Mouse (Mus musculus) CD4-positive, CD25-positive, alpha-beta regulatory T cell, adult 4 months (primary cell): ENCODE data around the gene Tbx2. TPM values are rescaled to one million over a fixed set of nuclear protein-coding genes. Genes with fewer than 3 reads are reported as not detected.

Experiments used
- ATAC-seq: one replicate; pipeline ENCODE4 v1.8.0; 2017
- polyA plus RNA-seq, 2 experiments: library from polyadenylated mRNA; unstranded; fragments of 100-300 nt; shearing (Covaris generic); gene quantifications; one replicate each; pipeline ENCODE4 v1.2.1; 2017

Gene Tbx2
- polyA plus RNA-seq, 2 experiments from 2014 or later = not detected

DNA sequence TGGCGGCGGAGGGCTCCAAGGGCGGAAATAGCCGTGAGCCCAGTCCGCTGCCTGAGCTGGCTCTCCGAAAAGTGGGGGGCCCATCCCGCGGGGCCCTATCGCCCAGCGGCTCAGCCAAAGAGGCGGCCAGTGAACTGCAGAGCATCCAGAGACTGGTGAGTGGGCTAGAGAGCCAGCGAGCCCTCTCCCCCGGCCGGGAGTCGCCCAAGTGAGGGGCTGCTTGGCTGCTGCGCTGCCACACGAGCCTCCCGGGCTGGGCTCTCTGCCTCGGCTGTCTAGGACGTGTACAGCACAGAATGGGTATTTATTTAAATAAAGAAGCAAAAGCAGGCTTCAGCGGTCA is 8.4 kb downstream of the Tbx2 start:
- ATAC-seq = no peak

DNA sequence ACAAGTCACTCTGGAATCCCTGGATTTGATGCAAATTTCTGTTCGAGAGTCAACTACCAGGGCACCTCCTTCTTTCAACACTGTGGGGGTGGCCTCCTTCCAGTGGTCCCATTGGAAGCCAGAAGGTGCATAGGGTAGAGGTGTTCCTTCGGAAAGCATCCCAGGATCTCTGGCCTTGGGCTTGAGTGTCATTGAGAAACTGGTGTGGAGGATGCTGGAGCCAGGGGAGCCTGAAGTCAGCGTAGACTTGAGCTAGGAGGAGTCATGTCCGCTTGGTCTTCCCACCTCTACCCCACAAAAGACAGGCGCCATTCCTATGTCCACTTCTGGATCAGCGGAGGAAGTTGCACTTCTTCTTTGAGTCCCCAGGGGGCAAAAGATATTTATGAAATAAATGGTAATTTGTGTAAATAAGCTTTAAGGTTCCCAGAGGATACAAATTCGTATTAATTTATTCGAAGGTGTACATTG is 8.9 kb downstream of the Tbx2 start:
- ATAC-seq = no peak

DNA sequence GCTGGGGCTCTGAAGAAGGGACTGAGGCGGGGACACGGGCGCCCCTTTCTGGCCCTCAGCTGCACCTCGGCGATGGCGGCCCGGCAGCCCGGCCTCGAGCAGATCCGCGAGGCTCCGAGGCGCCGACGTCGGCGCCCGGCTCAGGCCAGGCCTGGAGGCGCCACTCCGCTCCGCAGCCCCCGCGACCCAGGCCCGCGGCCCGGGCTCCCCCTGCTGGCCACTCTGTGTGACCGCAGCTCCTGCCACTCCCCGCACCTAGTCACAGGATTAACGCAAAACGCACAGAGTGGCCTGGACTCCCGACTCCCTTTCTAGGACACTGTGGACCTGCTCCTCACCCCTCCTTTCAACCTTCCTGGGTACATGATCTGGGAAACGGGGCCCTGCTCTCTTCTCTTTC is 9.6 kb downstream of the Tbx2 start:
- peak; percentile 61 for ATAC-seq

DNA sequence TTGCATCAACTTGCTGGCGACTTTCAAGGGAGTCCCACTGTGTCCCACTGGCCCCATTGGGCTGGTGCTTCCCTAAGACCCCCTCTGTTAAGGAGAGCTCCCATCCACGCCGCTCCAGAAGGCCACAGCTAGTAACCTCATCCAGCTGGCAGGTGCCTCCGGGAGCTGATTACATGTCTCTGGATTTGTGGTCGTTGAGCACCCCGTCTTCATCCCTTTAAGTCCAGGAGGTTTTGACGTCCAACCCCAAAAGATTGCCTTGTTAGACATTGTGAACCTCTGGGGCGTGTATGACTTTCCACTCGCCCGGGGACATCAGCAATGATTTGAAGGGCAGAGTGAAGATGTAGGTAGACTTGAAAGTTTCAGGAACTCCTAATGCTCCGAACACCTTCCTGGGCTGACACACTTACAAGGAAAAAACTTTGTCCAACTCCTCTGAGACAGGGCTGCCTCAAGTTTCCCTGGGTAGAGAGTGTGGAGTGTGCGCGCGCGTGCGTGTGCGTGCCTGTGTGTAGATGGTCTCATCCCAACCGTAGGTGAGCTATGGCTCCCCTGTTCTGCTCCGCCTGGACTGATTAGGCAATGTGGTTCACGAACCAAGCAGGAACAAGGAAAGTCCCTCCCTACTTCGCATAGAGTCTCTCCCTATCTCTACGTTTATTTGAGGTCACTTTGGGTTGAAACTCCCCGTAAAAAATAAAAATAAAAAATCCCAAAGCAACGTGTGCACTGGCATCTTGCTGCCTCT is 10.4 kb downstream of the Tbx2 start:
- ATAC-seq = no peak

DNA sequence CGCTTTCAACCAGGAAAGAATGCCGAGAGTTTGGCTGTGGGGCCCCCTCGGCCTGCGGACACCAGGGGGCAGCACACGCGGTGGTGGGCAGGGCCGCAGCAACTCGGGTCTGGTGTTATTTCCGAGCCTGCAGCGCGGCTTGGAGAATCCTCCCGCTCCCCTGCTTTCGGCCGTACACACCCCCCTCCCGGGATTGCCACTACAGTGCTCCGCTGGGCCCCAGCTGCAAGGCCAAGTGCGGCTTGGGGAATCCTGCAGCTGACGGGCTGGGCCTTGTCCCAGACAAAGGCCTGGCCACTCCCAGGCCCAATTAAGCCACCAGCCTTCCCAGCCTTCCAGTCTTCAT is 11.0 kb downstream of the Tbx2 start:
- peak; percentile 55 for ATAC-seq

DNA sequence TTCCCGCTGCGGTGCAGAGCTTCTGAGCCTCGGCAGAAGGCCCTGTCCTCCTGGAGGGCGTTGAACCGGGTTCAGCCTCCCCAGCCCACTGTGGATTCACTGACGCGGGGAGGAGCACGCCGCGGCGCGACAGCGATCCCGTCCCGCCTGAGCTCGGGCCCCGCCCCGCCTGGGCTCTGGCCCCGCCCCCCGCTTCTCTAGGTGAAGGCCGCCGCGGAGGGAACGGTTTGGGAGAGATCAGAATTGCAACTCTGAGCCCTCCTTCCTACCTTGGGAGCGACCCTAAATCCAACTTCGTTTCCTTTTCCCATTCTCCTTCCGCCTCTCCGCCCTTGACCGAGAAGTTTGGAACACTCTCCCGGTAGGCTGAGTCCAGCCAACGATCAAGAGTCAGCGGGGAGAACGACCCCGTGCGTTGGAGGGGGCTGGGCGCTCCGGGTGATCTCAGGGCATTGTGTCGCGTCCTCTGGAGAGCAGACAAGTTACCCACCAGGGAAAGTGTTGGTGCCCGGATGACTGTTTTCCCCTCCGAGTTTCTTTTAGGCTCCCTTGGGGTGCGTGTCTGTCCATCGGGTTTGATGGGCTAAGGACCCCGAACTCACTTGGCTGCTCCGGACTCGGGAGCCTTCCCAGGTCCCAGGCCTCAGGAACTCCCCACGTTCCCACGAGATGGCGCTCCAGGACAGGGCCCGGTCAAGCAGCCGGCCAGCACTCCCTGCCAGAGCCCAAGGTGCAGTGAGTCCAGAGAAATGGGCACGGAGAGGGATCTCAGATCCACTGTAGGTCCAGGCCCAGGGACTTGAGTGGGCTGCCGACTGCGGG is 12.0 kb downstream of the Tbx2 start:
- ATAC-seq = no peak

DNA sequence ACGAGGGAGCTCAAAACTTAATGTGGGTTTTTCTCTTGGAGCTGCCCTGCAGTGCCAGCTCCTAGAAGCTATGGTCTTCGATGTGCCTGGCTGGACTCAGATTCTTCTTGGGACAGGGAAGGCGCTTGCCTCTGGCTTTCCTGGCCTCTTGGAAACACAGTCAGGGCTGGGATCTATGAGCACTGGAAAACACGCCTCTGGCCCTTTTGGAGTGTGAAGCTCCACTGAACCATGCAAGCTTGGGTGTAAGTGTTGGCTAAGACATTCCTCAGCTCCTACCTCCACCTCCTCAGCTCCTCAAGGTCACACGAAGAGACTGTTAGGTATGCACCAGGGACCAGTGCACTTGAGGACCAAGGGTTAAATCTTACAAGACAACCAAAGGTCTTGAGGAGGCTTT is 12.6 kb downstream of the Tbx2 start:
- ATAC-seq = no peak

DNA sequence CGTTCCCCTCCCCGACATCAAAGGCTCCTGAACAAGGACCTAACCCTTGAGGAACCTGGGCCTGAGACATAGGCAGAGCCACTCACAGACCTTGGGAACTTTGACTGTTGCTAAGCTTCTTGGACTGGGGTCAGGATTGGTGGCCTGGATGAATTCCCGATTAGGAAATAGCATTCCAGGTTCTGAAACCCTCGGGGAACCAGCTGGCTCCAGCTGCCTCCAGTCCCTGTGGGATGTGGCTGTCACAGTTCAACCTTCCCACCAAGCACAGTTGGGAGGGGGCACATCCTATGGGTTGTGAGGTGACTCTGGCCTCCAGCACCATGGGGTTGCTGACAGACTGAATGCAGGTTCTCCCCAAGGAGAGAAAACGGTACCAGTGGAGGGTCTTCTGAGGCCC is 13.6 kb downstream of the Tbx2 start:
- ATAC-seq = no peak

DNA sequence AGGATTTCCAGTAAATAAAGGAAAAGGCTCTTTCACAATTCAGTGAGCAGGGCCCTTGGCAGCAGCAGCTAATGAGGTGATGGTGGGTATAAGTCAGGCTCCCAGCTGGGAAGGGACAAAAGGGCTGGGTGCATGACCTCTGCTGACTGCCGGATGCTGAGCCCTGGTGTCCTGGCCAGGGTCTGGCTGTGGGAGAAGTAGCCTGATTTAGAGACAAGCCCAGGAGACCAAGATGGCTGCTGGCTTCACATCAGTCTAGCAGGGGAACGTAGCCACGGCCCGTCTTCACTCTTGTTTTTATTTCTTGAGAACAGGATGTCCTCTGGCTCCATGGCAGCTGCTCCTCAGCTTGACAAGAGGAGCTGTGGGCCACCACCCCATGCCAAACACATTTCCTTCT is 14.2 kb downstream of the Tbx2 start:
- no peak for ATAC-seq

DNA sequence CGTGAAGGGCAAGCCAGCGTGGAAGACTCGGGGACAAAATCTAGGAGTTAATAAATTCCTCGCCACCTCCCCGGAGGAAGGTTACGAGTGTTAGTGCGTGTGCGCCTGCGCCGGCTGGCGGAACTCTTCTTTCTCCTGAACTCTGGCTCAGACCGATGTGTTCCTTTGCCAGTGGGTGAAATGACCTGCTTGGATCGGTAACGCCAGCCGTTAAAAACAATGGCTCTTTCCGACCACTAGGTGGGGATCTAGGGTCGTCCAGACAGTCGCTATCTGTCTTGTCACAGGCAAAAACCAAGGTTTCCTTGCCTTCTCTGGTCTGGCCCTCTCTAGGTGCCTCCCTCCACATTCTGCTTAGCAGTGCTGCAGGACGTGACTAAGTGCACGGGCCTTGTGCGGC is 16.7 kb downstream of the Tbx2 start:
- ATAC-seq = peak; percentile 60

DNA sequence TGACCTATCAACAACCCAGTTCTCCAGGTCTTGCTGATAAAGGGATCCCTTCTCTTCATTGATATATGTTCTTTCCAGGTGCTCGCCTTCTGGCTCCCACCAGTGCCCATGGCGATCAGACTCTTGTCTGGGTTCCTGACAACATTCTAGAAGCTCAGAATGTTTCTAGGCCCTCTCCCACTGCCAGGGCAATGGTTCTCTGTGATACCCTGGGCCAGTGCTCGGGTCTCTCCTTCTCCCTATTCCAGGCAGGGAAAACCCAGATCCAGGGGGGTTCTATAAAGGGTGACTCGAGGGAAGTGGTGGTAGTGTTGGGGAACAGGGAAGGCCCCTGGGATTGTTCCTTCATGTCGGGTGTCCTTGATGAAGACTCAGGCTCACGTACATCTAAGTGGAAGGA is 17.9 kb downstream of the Tbx2 start, which contains the start of gene Gm11444:
Gm11444 (minus strand) TSS at position 101 of the 400 bp plus-strand sequence.
- ATAC-seq = no peak

DNA sequence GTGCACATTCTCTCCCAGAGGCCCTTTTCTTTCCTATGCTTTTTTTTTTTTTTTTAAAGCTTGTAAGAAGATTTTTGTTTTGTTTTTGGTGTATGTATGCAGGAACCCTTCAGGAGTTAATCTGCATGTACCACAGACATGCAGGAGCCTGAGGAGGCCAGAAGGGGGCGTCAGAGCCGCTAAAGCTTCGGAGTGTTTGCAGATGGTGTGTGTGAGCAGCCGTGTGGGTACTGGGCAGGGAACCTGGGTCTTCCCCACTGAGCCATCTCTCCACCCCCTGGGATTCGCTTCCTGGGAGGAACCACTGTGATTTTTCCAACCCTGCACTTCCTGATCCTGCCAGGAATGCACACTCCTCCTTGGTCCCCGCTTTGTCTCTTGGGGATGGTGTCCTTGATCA is 18.4 kb downstream of the Tbx2 start:
- ATAC-seq = no peak

DNA sequence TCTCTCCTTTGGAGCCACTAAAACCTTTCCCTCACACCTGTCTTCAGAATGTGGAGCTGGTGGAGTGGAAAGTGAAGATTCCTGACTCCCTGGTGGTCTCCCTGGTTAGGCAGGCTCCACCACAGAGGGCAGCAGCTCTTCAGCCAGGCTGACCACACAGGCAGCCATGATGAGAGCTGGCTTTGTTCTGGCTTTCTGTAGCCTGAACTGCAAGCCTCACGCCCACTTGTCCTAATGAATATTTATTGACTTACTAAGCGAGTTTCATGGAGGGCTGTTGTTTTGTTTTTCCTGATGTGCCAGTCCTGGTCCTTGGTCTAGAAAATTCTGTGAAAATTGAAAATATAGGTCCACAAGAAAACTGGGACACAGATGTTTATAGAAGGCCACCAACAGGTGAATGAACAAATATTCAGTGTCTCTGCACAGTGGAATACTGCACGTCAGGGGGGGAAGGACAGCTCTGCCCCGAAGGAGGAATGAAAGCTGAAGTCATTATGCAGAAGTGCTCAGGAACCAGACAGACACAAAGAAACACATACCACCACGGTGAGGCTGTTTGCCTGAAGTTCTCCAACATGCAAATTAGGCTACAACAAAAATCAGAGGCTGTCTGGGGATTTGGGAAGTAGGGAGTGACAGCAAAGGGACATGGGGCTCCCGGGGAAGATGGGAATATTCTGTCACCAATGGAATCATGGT is 25.8 kb downstream of the Tbx2 start:
- no peak for ATAC-seq

DNA sequence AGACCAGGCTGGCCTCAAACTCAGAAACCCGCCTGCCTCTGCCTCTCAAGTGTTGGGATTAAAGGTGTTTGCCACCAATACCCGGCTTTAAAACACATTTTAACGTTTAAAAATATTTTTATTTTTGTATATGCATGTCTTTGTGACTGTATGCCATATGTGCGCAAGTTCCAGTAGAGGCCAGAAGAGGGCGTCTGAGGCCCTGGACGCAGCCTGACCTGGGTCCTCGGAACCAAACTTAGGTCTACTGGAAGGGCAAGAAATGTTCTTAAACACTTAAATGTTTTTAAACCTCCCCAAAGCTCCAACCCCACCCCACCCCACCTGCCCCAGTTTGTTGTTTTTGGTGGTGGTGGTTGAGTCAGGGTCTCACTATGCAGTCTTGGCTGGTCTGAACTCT is 32.0 kb downstream of the Tbx2 start:
- no peak for ATAC-seq

DNA sequence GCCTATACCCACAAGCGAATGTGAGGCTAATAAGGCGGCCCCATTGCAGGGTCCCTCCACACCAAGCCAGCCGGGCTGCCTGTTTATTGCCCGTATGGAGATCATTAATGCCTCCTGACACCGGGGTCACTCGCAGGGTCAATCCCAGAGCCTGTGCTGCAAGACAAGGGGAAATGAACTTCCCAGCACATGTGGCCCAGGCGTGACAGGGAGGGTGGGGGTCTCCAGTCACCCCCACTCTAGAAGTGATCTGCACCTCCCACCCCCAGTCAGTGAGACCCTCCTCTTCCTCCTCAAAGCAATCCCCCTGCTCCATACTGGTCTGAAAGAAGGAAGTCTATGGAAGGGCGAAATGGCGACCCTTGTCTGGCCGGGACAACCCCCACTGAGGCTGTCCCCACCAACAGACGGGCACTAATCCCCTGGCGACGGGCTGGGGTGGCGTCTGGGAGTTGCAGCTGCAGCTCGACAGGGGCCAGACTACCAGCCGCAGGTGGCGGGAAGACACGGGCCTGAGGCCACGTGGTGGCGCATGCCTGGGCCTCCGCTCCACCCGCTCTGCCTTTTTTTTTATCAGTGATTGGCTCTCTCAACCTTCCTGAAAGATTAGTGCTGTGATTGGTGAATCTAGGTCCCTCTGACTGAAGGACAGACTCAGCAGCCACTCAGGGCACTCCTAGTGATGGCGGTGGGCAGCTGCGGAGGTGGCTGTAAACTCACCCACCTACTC is 43.9 kb downstream of the Tbx2 start:
- no peak for ATAC-seq

DNA sequence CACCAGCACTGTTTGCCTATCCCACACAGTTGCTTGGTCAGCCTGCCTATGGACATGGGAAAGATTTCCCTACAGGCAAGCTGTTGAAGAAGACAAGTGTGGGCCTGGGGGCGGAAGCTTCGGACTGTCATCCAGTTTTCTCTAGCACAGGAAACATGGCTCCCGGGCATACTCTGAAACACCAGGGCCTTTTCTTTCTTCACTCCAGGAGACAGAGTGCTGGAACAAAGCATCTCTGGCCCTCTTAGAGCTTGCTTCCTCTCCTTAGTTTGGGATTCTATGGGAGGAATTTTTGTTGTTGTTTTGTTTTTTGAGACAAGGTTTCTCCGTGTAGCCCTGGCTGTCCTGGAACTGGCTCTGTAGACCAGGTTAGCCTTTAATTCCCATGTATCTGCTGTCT is 52.1 kb downstream of the Tbx2 start:
- no peak for ATAC-seq

DNA sequence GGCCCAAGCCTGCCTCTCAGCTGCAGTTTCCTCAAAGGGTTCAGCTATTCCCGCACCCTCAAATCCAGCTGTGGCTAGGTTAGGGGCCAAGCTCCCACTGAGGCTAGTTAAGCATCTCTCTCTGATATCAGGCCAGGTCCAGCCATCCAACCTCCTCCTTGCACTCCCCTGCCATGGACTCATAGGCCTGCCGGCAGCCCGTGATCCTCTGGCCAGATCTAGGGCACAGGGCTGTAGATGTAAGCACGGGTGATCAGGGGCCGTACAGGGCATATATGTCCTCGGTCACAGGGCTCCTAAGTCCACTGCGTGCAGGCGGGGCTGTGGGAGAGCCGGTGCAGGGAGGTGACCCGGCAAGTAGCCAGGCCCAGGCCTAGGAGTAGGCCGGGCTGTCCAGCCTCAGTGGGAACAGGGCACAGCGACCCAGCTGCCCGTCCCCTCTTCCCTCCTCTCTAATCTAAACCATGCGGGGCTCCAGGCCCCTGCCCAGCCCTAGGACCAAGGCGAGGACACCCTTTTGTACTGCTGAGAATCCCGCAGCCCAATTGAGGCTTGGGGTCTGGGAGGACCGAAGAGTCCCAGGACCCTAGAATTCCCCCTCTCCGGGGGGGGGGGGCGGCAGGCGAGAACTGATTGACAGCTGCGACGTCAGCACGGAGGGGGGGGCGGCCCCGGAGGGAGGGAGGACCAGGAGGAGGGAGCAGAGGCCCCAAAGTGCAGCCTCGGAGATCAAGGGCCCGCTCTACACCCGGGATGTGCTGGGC is 53.5 kb downstream of the Tbx2 start, which contains the start of gene Tbx4:
Tbx4 (plus strand) TSS at position 758 of the 764 bp plus-strand sequence.
- ATAC-seq = no peak

DNA sequence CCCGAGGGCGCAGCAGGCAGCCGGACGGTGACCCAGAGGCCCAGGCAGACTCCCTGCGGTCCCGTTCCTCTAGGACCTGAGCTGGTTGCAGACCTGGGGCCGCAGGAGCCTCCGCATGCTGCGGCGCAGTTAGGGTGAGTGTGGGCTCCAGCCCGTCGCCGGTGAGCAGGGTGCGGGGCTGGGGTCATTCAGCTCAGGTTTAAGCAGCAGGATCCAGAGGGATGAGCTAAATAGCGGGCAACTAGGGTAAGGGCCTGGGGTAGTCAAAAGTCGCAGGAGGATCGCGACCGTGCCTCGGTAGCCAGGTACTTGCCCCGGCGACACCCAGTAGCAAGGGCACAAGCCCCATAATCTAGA is 54.1 kb downstream of the Tbx2 start:
- no peak for ATAC-seq

DNA sequence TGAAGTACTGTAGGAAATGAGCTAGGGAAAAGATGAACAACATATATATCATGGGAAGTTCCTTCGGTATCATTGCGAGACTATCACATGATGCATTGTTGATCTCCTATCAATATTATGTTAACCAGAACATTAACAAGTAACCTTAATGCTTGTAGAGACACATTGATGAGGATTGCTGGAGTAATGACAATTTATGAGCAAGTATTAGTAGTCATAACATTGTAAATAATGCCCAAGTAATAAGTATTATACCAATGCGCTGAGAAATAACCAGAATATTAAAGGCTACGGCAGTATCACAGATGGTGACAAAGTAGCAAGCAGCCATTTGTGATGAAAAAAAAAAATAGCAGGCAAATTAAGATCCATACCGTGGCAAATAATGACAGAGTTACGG is 54.9 kb downstream of the Tbx2 start:
- ATAC-seq = no peak

DNA sequence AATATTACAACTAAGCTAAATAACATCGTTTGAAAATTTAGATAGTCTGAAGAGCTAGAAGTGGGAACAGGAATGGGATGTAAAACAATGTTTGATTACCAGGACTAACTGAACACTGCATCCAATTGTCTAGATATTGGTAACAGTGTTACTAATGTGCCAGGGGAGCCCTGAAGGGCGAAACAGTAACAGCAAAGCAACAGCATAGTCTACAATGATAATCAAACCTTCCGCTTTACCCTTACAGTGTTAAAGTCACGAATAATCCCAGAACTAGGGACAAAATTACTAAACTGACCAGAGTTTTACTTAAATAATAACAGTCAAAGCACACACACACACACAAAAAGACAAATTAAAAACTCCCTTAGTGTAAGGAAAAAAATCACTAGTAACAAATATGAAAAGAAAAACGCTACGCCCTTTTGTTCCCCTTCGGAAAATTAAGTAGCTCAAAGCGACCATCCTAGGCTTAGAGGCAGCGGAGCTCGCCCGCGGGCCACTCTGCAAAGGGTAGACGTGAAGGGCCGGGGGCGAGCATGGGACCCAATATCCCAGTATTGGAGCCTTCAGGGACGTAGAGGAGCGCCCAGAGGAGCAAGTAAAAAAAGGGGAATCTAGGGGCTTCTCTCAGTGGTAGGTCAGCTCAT is 55.6 kb downstream of the Tbx2 start:
- no peak for ATAC-seq

DNA sequence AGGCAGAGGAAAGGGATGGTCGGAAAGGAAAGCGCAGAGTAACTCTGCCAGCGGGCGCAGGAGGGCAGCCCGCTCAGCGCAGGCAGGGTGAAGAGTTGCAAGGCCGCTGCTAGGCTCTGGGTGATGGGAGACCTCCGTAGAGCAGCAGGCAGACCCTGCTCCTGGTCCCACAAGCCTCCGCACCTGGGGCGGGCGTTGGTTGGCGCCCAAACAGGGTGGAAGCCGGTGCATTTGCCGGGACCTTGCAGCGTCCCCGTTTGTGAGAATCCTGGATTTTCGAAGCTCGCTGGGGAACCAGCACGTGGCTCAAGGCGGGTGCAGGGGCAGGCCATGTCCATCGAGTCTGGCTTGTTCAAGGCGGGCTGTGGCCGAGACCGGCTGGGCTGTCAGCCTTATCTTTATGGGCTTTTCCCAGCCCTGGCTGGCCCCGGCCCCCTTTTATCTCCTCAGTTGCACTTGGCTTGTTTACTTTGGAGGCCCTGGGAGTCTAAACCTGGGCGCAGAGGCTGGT is 56.2 kb downstream of the Tbx2 start:
- no peak for ATAC-seq
